Mouse (Mus musculus) skeletal muscle tissue, postnatal 0 days (tissue): ENCODE results near the gene Pon1. TPM values are rescaled to one million over a fixed set of nuclear protein-coding genes. Genes with fewer than 3 reads are reported as not detected.

Source experiments
- polyA plus RNA-seq: library from polyadenylated mRNA; unstranded; fragments of >200 nt; fragmentation: Nextera tagmentation; extraction: Ambion mirVana; gene quantifications from 2 replicates; pipeline ENCODE4 v1.2.1, GENCODE M21; 2015

Gene Pon1
- polyA plus RNA-seq: 0.49 and 0.56 TPM in 2 replicates

GRCm38 (mm10) chr6:5193693-5194092, at the start of gene Pon1:
TSS of gene Pon1 (minus strand) at chr6:5193946.

Other genes starting within 250 kb of the Pon1 start
- 11.2 and 20.0 TPM in 2 replicates for gene Pon3, start 62.3 kb upstream of the Pon1 start, polyA plus RNA-seq
- gene Pon2, start 104.5 kb upstream of the Pon1 start, polyA plus RNA-seq: 29.1 and 31.3 TPM in 2 replicates
- gene Asb4, start 189.4 kb upstream of the Pon1 start, polyA plus RNA-seq: 16.4 and 18.5 TPM in 2 replicates